28 mouse cellular contexts compared by ENCODE assay signal in genomic region chr10:25089705-25090386, GRCm38 (mm10).
A peak's percentile ranks its signal among the peaks of the same experiment; 100 is the strongest.
DNase-seq lines count a peak whose midpoint lies in the region; ATAC-seq lines count a peak whose summit lies in the region.
"Had no signal": no experiment of that assay in that cellular context is flagged by ENCODE, and none has a peak within 500 bp of the region (broad histone marks: within the 10 kb centered on the region; RNA-seq: fewer than 3 reads in every experiment).

No protein-coding gene starts in this region.

- no peak overlapping the region for H3K9ac ChIP-seq in neural tube, embryonic 15.5 days (replicated peaks)
- no peak overlapping the region for H3K9ac ChIP-seq in intestine, embryonic 16.5 days (ENCODE audit: low read depth, low read length)
- H3K9ac ChIP-seq: embryonic facial prominence, embryonic 13.5 days; embryonic facial prominence, embryonic 15.5 days; forebrain, embryonic 12.5 days had no signal

- no peaks in the 10 kb centered on the region for H3K4me1 ChIP-seq in neural tube, embryonic 15.5 days
- H3K4me1 ChIP-seq in intestine, embryonic 16.5 days (ENCODE audit: control insufficient read depth, insufficient read depth, low read length), result peaks cover 6% of the 10 kb centered on the region; the same call in 1 of the 2 replicates
- H3K4me1 ChIP-seq in limb, embryonic 10.5 days, result no peaks in the 10 kb centered on the region
- H3K4me1 ChIP-seq: embryonic facial prominence, embryonic 13.5 days; embryonic facial prominence, embryonic 15.5 days; forebrain, embryonic 10.5 days; forebrain, embryonic 12.5 days had no signal

- H3K27me3 ChIP-seq in neural tube, embryonic 15.5 days (replicated peaks), result no peaks in the 10 kb centered on the region
- no peaks in the 10 kb centered on the region for H3K27me3 ChIP-seq in intestine, embryonic 16.5 days (replicated peaks; ENCODE audit: control insufficient read depth, insufficient read depth, low read length)
- no peaks in the 10 kb centered on the region for H3K27me3 ChIP-seq in limb, embryonic 10.5 days (ENCODE audit: low read depth, poor library complexity, severe bottlenecking)
- H3K27me3 ChIP-seq: CH12.LX; embryonic facial prominence, embryonic 13.5 days; embryonic facial prominence, embryonic 15.5 days; forebrain, embryonic 12.5 days; Patski had no signal

- 90% methylated on average over 4 of the region's 4 CpGs for WGBS in neural tube, embryonic 15.5 days
- WGBS in intestine, embryonic 16.5 days, result 55% methylated on average over 4 of the region's 4 CpGs
- WGBS in limb, embryonic 10.5 days, result 92% methylated on average over 4 of the region's 4 CpGs

- no peaks in the 10 kb centered on the region for H3K36me3 ChIP-seq in neural tube, embryonic 15.5 days
- H3K36me3 ChIP-seq in intestine, embryonic 16.5 days (ENCODE audit: control insufficient read depth, insufficient read depth, low read length), result no peaks in the 10 kb centered on the region
- H3K36me3 ChIP-seq in limb, embryonic 10.5 days, result no peaks in the 10 kb centered on the region
- H3K36me3 ChIP-seq: embryonic facial prominence, embryonic 13.5 days; embryonic facial prominence, embryonic 15.5 days; forebrain, embryonic 10.5 days; forebrain, embryonic 12.5 days; G1E had no signal

- no peak for DNase-seq in neural tube, embryonic 10.5 days (ENCODE audit: extremely low spot score, low spot score)
- DNase-seq in limb, embryonic 10.5 days (ENCODE audit: low spot score), result peak; percentile 5
- no peak for DNase-seq in kidney, postnatal 10 days
- no peak for DNase-seq in lung, postnatal 4 days
- DNase-seq in frontal cortex, postnatal 25 days (ENCODE audit: low spot score in 2 of 2), result no peak
- DNase-seq: adrenal gland, postnatal 10 days; adrenal gland, postnatal 25 days; B cell, adult 2 months; cerebellum, adult 11 months; cerebellum, adult 18-20 months; cerebellum, adult 8-10 months; cerebellum, adult 9-11 months; cerebellum, postnatal 14 days; cerebellum, postnatal 36 days; embryo, embryonic 11 days had no signal

- H3K9me3 ChIP-seq in neural tube, embryonic 15.5 days (replicated peaks), result no peaks in the 10 kb centered on the region
- H3K9me3 ChIP-seq in intestine, embryonic 16.5 days (ENCODE audit: control insufficient read depth, low read length), result no peaks in the 10 kb centered on the region
- H3K9me3 ChIP-seq in limb, embryonic 10.5 days (replicated peaks), result no peaks in the 10 kb centered on the region
- H3K9me3 ChIP-seq: embryonic facial prominence, embryonic 13.5 days; embryonic facial prominence, embryonic 15.5 days; forebrain, embryonic 10.5 days; forebrain, embryonic 12.5 days had no signal

- ATAC-seq in neural tube, embryonic 15.5 days (ENCODE audit: low FRiP score), result no peak
- ATAC-seq in intestine, embryonic 16.5 days, result peak; percentile 90
- ATAC-seq: activated CD4-positive, CD25-positive, alpha-beta regulatory T cell, adult 4 months; CD4-positive, CD25-positive, alpha-beta regulatory T cell, adult 4 months; forebrain, embryonic 14.5 days; Patski had no signal

- 0 out of 2 replicates have a peak overlapping the region, but pooled peaks have one; percentile 23 for H3K27ac ChIP-seq in neural tube, embryonic 15.5 days (replicated peaks)
- peak overlapping the region; percentile 2; the same call in 1 of the 2 replicates for H3K27ac ChIP-seq in intestine, embryonic 16.5 days (ENCODE audit: low read length)
- H3K27ac ChIP-seq in limb, embryonic 10.5 days, result no peak overlapping the region
- H3K27ac ChIP-seq: embryonic facial prominence, embryonic 13.5 days; embryonic facial prominence, embryonic 15.5 days; forebrain, embryonic 10.5 days; forebrain, embryonic 12.5 days had no signal

- H3K4me3 ChIP-seq in neural tube, embryonic 15.5 days (replicated peaks), result no peak overlapping the region
- no peak overlapping the region for H3K4me3 ChIP-seq in intestine, embryonic 16.5 days (ENCODE audit: low read length)
- H3K4me3 ChIP-seq in limb, embryonic 10.5 days, result no peak overlapping the region
- H3K4me3 ChIP-seq: embryonic facial prominence, embryonic 13.5 days; embryonic facial prominence, embryonic 15.5 days; erythroblast, embryonic 14.5 days; forebrain, embryonic 10.5 days; forebrain, embryonic 12.5 days had no signal

- no peak overlapping the region for H3K4me2 ChIP-seq in neural tube, embryonic 15.5 days
- no peak overlapping the region for H3K4me2 ChIP-seq in intestine, embryonic 16.5 days (ENCODE audit: low read depth, low read length)
- H3K4me2 ChIP-seq: embryonic facial prominence, embryonic 13.5 days; embryonic facial prominence, embryonic 15.5 days; forebrain, embryonic 12.5 days had no signal
